In the genomic region with DNA sequence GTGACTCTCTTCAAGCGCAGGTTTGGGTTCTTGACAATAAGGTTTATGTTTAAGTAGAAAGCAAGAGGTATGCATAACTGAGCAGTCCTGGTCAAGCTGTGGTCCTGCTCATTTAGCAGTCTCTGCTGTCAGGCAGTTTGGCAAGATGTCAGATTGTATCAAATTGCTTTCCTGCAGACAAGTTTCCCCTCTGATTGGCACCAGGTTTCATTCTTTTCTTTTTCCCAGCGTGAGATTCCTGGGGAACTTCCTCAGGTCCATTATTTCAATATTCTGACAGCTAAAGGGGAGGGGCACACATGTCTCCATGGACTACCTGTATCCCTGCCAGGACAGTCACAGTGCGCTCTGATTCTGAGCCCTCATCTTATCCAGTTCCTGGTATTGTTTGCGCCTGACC, we compare ENCODE assay signal across 22 mouse cellular contexts.
DNase-seq lines count a peak whose midpoint lies in the region; ATAC-seq and TF ChIP-seq lines count a peak whose summit lies in the region.
"Had no signal": no experiment of that assay in that cellular context is flagged by ENCODE, and none has a peak within 500 bp of the region (broad histone marks: within the 10 kb centered on the region; RNA-seq: fewer than 3 reads in every experiment).

No protein-coding gene starts in this region.

- TF ChIP-seq CTCF in hindbrain, postnatal 0 days (IDR thresholded peaks at IDR 0.05; ENCODE audit: low read depth): no peak

- 37% methylated on average over 4 of the region's 4 CpGs for WGBS in hindbrain, postnatal 0 days
- WGBS in hindbrain, embryonic 11.5 days: 77% methylated on average over 4 of the region's 4 CpGs

- no peaks in the 10 kb centered on the region for H3K9me3 ChIP-seq in hindbrain, postnatal 0 days (ENCODE audit: low read length)
- H3K9me3 ChIP-seq in hindbrain, embryonic 11.5 days (ENCODE audit: control insufficient read depth, low read length): no peaks in the 10 kb centered on the region
- H3K9me3 ChIP-seq: embryonic facial prominence, embryonic 13.5 days; intestine, embryonic 15.5 days; limb, embryonic 10.5 days; liver, embryonic 15.5 days; midbrain, embryonic 10.5 days had no signal

- no peaks in the 10 kb centered on the region for H3K36me3 ChIP-seq in hindbrain, postnatal 0 days (ENCODE audit: insufficient read depth, low read length)
- H3K36me3 ChIP-seq in hindbrain, embryonic 11.5 days (ENCODE audit: control insufficient read depth, insufficient read depth, low read length): no peaks in the 10 kb centered on the region
- H3K36me3 ChIP-seq: intestine, embryonic 15.5 days; liver, embryonic 15.5 days; midbrain, embryonic 10.5 days had no signal

- H3K4me1 ChIP-seq in hindbrain, postnatal 0 days (ENCODE audit: insufficient read depth, low read length): 0 out of 2 replicates have a peak, but pooled peaks cover 4% of the 10 kb centered on the region
- H3K4me1 ChIP-seq in hindbrain, embryonic 11.5 days (replicated peaks; ENCODE audit: control insufficient read depth, insufficient read depth, low read length): no peaks in the 10 kb centered on the region
- H3K4me1 ChIP-seq: intestine, embryonic 15.5 days; liver, embryonic 15.5 days had no signal

- H3K27ac ChIP-seq in hindbrain, postnatal 0 days: no peak overlapping the region
- H3K27ac ChIP-seq in hindbrain, embryonic 11.5 days (ENCODE audit: low read depth, low read length): no peak overlapping the region
- H3K27ac ChIP-seq: embryonic facial prominence, embryonic 13.5 days; heart, adult 2 months; hindbrain, embryonic 14.5 days; intestine, embryonic 15.5 days; limb, embryonic 10.5 days; liver, embryonic 15.5 days; midbrain, embryonic 10.5 days had no signal

- no peaks in the 10 kb centered on the region for H3K27me3 ChIP-seq in hindbrain, postnatal 0 days (ENCODE audit: insufficient read depth, low read length)
- no peaks in the 10 kb centered on the region for H3K27me3 ChIP-seq in hindbrain, embryonic 11.5 days (ENCODE audit: control insufficient read depth, insufficient read depth, low read length)
- H3K27me3 ChIP-seq: embryonic facial prominence, embryonic 13.5 days; intestine, embryonic 15.5 days; liver, embryonic 15.5 days had no signal

- ATAC-seq in hindbrain, postnatal 0 days: no peak
- ATAC-seq in hindbrain, embryonic 11.5 days (ENCODE audit: low FRiP score): no peak
- ATAC-seq: intestine, embryonic 15.5 days had no signal

- peak; percentile 31 to 45 for DNase-seq in cerebellum, postnatal 10 days
- DNase-seq in cerebellum, postnatal 36 days: no peak
- peak; percentile 50 for DNase-seq in hindbrain, postnatal 0 days (ENCODE audit: low spot score)
- no peak for DNase-seq in hindbrain, embryonic 11.5 days (ENCODE audit: low spot score)
- DNase-seq in left cerebral cortex, postnatal 4 days: peak; percentile 18
- DNase-seq in left cerebral cortex, adult 11 months (ENCODE audit: low spot score): no peak
- peak; percentile 41 for DNase-seq in 3T3-L1 (ENCODE audit: low read depth, low spot score)
- no peak for DNase-seq in layer of hippocampus, adult 18-20 months (ENCODE audit: low spot score in 2 of 2)
- DNase-seq: adrenal gland, postnatal 36 days; cerebellum, adult 11-12 months; gastrocnemius, postnatal 25 days; heart, adult 2 months; liver; right cerebral cortex, adult 18-20 months; right cerebral cortex, postnatal 4 days; thymus, postnatal 25 days had no signal

- intact Hi-C loops in left cerebral cortex, postnatal 4 days (cut with DNase I): no loop called here

- H3K4me3 ChIP-seq in hindbrain, postnatal 0 days (ENCODE audit: low read length): no peak overlapping the region
- no peak overlapping the region for H3K4me3 ChIP-seq in hindbrain, embryonic 11.5 days (ENCODE audit: low read depth, low read length)
- H3K4me3 ChIP-seq: embryonic facial prominence, embryonic 13.5 days; heart, adult 2 months; intestine, embryonic 15.5 days; limb, embryonic 10.5 days; liver, embryonic 15.5 days; midbrain, embryonic 10.5 days had no signal

- no peak overlapping the region for H3K4me2 ChIP-seq in hindbrain, postnatal 0 days (ENCODE audit: low read depth, low read length)
- no peak overlapping the region for H3K4me2 ChIP-seq in hindbrain, embryonic 11.5 days (replicated peaks; ENCODE audit: low read depth, low read length)
- H3K4me2 ChIP-seq: embryonic facial prominence, embryonic 13.5 days; hindbrain, embryonic 14.5 days; intestine, embryonic 15.5 days; liver, embryonic 15.5 days had no signal

- H3K9ac ChIP-seq in hindbrain, postnatal 0 days (replicated peaks; ENCODE audit: low read length): no peak overlapping the region
- no peak overlapping the region for H3K9ac ChIP-seq in hindbrain, embryonic 11.5 days (ENCODE audit: low read depth, low read length)
- H3K9ac ChIP-seq: embryonic facial prominence, embryonic 13.5 days; hindbrain, embryonic 14.5 days; intestine, embryonic 15.5 days; liver, embryonic 15.5 days had no signal

Comparison
In these comparisons a context has a peak if more than half of its experiments do, and no peak if none do; other contexts are left out.
1. DNase-seq: peak in cerebellum, postnatal 10 days (2 of 2), hindbrain, postnatal 0 days (single experiment), left cerebral cortex, postnatal 4 days (single experiment) and 3T3-L1 (single experiment); none in cerebellum, postnatal 36 days (0 of 2), hindbrain, embryonic 11.5 days (single experiment), left cerebral cortex, adult 11 months (single experiment) and layer of hippocampus, adult 18-20 months (0 of 2).